Mouse (Mus musculus) neural tube, embryonic 14.5 days (tissue): ENCODE measurements around the gene Ift140. TPM values are rescaled to one million over a fixed set of nuclear protein-coding genes. Genes with fewer than 3 reads are reported as not detected.

ENCODE experiments used
- ATAC-seq: fragments of 200-750 bp; cut with Nextera tagmentation; 2 replicates; pipeline ENCODE4 v1.8.0; 2017; ENCODE audit warnings: low read depth, mild to moderate bottlenecking, moderate TSS enrichment, moderate library complexity
- H3K27ac ChIP-seq: fragments of 300-500 bp; sonication (generic); 2 replicates; pipeline ENCODE4 v1.5.1; 2014; ENCODE audit warnings: low read depth, mild to moderate bottlenecking, control low read depth, low read length, moderate library complexity, mixed read lengths
- H3K27me3 ChIP-seq: fragments of 300-500 bp; sonication (generic); 2 replicates; pipeline ENCODE4 v1.6.1; 2014; ENCODE audit warnings: low read length; ENCODE audit not compliant: control insufficient read depth, insufficient read depth
- H3K36me3 ChIP-seq: fragments of 300-500 bp; sonication (generic); 2 replicates; pipeline ENCODE4 v1.6.1; 2014; ENCODE audit warnings: low read length, mixed read lengths; ENCODE audit not compliant: control insufficient read depth, insufficient read depth
- H3K4me1 ChIP-seq: fragments of 300-500 bp; sonication (generic); 2 replicates; pipeline ENCODE4 v1.6.1; 2014; ENCODE audit warnings: low read length; ENCODE audit not compliant: control insufficient read depth, insufficient read depth
- H3K4me2 ChIP-seq: fragments of 300-500 bp; sonication (generic); 2 replicates; pipeline ENCODE4 v1.6.1; 2014; ENCODE audit warnings: mild to moderate bottlenecking, low read depth, low read length, control low read depth
- H3K4me3 ChIP-seq: fragments of 300-500 bp; sonication (generic); 2 replicates; pipeline ENCODE4 v1.5.1; 2014; ENCODE audit warnings: low read depth, low read length, control low read depth, mixed read lengths
- H3K9ac ChIP-seq: fragments of 300-500 bp; sonication (generic); replicated peaks from 2 replicates; pipeline ENCODE4 v1.6.1; 2014; ENCODE audit warnings: low read depth, mild to moderate bottlenecking, control low read depth, low read length, mixed read lengths
- H3K9me3 ChIP-seq: fragments of 300-500 bp; sonication (generic); 2 replicates; pipeline ENCODE4 v1.6.1; 2016; ENCODE audit warnings: low read length; ENCODE audit not compliant: control insufficient read depth
- WGBS: fragments of 180-500 bp; shearing (Covaris S2); extraction: QIAGEN DNeasy Blood & Tissue Kit; methylation state at CpG from one replicate; pipeline ENCODE4 v1.1.7; 2014; 5-methylcytosine and 5-hydroxymethylcytosine counted together
- polyA plus RNA-seq: library from polyadenylated mRNA; unstranded; fragments of >200 nt; fragmentation: Nextera tagmentation; extraction: Ambion mirVana; gene quantifications from 2 replicates; pipeline ENCODE4 v1.2.1, GENCODE M21; 2014

The Ift140 gene
- polyA plus RNA-seq, 1 experiment from 2014 or later, result 18.5 TPM

DNA sequence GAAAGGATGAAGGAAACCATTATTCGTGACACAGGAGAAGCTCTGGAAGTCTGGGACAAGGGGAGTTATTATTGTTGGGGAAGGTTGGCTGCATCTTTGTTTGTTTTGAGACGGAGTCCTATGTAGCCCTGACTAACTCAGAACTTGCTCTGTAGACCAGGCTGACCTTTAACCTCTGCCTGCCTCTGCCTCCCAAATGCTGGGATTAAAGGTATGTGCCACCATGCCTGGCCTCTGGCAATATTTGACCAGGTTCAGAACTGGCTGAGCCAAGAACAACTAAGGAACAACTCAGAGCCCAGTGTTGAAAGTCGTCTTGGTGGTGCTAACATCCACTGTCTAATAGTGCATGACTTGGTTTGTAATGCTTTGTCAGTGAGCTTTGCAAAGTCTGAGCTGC, 49.3 kb downstream of the Ift140 start:
- Histone ChIP-seq H3K27ac (no peak overlapping the region), H3K36me3 (no peaks in the 10 kb centered on the region; the same call in 1 of the 2 replicates), H3K4me3 (no peak overlapping the region), H3K9me3 (no peaks in the 10 kb centered on the region), H3K9ac (no peak overlapping the region), H3K27me3 (no peaks in the 10 kb centered on the region), H3K4me2 (no peak overlapping the region), H3K4me1 (no peaks in the 10 kb centered on the region)
- ATAC-seq, result no peak
- WGBS, result 96% methylated on average over 3 of the region's 3 CpGs

- Histone ChIP-seq H3K27ac (no peak overlapping the region), H3K9me3 (no peaks in the 10 kb centered on the region), H3K36me3 (no peaks in the 10 kb centered on the region; the same call in 1 of the 2 replicates), H3K9ac (no peak overlapping the region), H3K4me1 (no peaks in the 10 kb centered on the region), H3K4me2 (no peak overlapping the region), H3K27me3 (no peaks in the 10 kb centered on the region), H3K4me3 (no peak overlapping the region)
- no peak for ATAC-seq
- whole genome bisulfite sequencing, result 95% methylated on average over 7 of the region's 7 CpGs
These were observed 50.7 kb downstream of the Ift140 start for GRCm38 (mm10) chr17:25066595-25066994.

GRCm38 (mm10) chr17:25067442-25067851, 51.6 kb downstream of the Ift140 start:
- 72% methylated on average over 8 of the region's 8 CpGs for WGBS
- H3K27me3 ChIP-seq, result no peaks in the 10 kb centered on the region
- H3K4me3 ChIP-seq, result no peak overlapping the region
- no peak overlapping the region for H3K9ac ChIP-seq
- H3K4me2 ChIP-seq, result no peak overlapping the region
- H3K9me3 ChIP-seq, result no peaks in the 10 kb centered on the region
- no peak for ATAC-seq
- no peaks in the 10 kb centered on the region for H3K36me3 ChIP-seq
- no peaks in the 10 kb centered on the region for H3K4me1 ChIP-seq
- H3K27ac ChIP-seq, result no peak overlapping the region

DNA sequence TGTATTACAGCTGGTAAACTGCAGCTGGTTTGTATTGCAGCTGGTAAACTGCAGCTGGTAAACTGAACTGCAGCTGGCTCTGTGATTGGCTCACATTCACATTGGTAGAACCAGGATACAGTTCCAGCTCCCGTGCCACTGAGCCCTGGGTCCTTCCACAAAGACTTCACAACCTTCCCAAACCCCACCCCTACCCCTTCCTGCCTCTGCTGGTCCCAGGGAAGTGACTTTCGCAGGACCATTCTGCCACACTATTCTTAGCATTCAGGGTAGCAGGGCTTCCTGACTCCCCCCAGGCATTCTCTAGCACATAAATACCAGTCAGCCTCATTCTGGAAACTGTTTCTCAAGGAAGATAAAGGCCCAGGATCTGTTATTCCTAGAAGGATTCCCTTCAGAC, 52.8 kb downstream of the Ift140 start:
- no peak overlapping the region for H3K4me2 ChIP-seq
- H3K9ac ChIP-seq, result no peak overlapping the region
- H3K4me1 ChIP-seq, result no peaks in the 10 kb centered on the region
- H3K36me3 ChIP-seq, result peaks cover 5% of the 10 kb centered on the region; the same call in 1 of the 2 replicates
- H3K27ac ChIP-seq, result no peak overlapping the region
- ATAC-seq, result no peak
- 72% methylated on average over 2 of the region's 2 CpGs for WGBS
- no peaks in the 10 kb centered on the region for H3K9me3 ChIP-seq
- no peak overlapping the region for H3K4me3 ChIP-seq
- H3K27me3 ChIP-seq, result no peaks in the 10 kb centered on the region

- ATAC-seq, result no peak
- Histone ChIP-seq H3K4me1 (peaks cover 7% of the 10 kb centered on the region; the same call in 1 of the 2 replicates), H3K4me3 (no peak overlapping the region), H3K36me3 (peaks cover 5% of the 10 kb centered on the region; the same call in 1 of the 2 replicates), H3K27ac (peak overlapping the region; percentile 67; the same call in 1 of the 2 replicates), H3K9me3 (no peaks in the 10 kb centered on the region), H3K9ac (no peak overlapping the region), H3K4me2 (no peak overlapping the region), H3K27me3 (no peaks in the 10 kb centered on the region)
- WGBS, result 79% methylated on average over 4 of the region's 4 CpGs
These were observed 61.0 kb downstream of the Ift140 start for GRCm38 (mm10) chr17:25076906-25077305.

GRCm38 (mm10) chr17:25077771-25078372, 62.0 kb downstream of the Ift140 start:
- peak; percentile 72 for ATAC-seq
- 59% methylated on average over 13 of the region's 13 CpGs for WGBS
- no peaks in the 10 kb centered on the region for H3K27me3 ChIP-seq
- peaks cover 7% of the 10 kb centered on the region; the same call in 1 of the 2 replicates for H3K4me1 ChIP-seq
- peak overlapping the region; percentile 21; the same call in 1 of the 2 replicates for H3K9ac ChIP-seq
- no peak overlapping the region for H3K4me3 ChIP-seq
- H3K9me3 ChIP-seq, result no peaks in the 10 kb centered on the region
- H3K36me3 ChIP-seq, result peaks cover 2% of the 10 kb centered on the region; the same call in 1 of the 2 replicates
- H3K4me2 ChIP-seq, result no peak overlapping the region
- peak overlapping the region; percentile 67 for H3K27ac ChIP-seq

GRCm38 (mm10) chr17:25080210-25080609, 64.3 kb downstream of the Ift140 start:
- no peak overlapping the region for H3K27ac ChIP-seq
- H3K9me3 ChIP-seq, result no peaks in the 10 kb centered on the region
- peaks cover 7% of the 10 kb centered on the region; the same call in 1 of the 2 replicates for H3K4me1 ChIP-seq
- H3K4me3 ChIP-seq, result peak overlapping the region; percentile 0; the same call in 1 of the 2 replicates
- H3K9ac ChIP-seq, result 0 out of 2 replicates have a peak overlapping the region, but pooled peaks have one; percentile 2
- WGBS, result 89% methylated on average over 13 of the region's 13 CpGs
- no peaks in the 10 kb centered on the region for H3K27me3 ChIP-seq
- no peaks in the 10 kb centered on the region for H3K36me3 ChIP-seq
- ATAC-seq, result no peak
- H3K4me2 ChIP-seq, result peak overlapping the region; percentile 8; the same call in 1 of the 2 replicates

GRCm38 (mm10) chr17:25080960-25081381, 65.1 kb downstream of the Ift140 start:
- H3K9me3 ChIP-seq, result no peaks in the 10 kb centered on the region
- H3K36me3 ChIP-seq, result no peaks in the 10 kb centered on the region
- ATAC-seq, result no peak
- WGBS, result 82% methylated on average over 11 of the region's 11 CpGs
- no peak overlapping the region for H3K9ac ChIP-seq
- H3K27ac ChIP-seq, result 0 out of 2 replicates have a peak overlapping the region, but pooled peaks have one; percentile 16
- H3K4me2 ChIP-seq, result no peak overlapping the region
- peak overlapping the region; percentile 0; the same call in 1 of the 2 replicates for H3K4me3 ChIP-seq
- no peaks in the 10 kb centered on the region for H3K27me3 ChIP-seq
- peaks cover 7% of the 10 kb centered on the region; the same call in 1 of the 2 replicates for H3K4me1 ChIP-seq

- H3K36me3 ChIP-seq, result no peaks in the 10 kb centered on the region
- H3K27me3 ChIP-seq, result no peaks in the 10 kb centered on the region
- 79% methylated on average over 14 of the region's 14 CpGs for WGBS
- peaks cover 7% of the 10 kb centered on the region; the same call in 1 of the 2 replicates for H3K4me1 ChIP-seq
- ATAC-seq, result no peak
- no peak overlapping the region for H3K27ac ChIP-seq
- no peak overlapping the region for H3K4me2 ChIP-seq
- H3K9ac ChIP-seq, result no peak overlapping the region
- H3K9me3 ChIP-seq, result no peaks in the 10 kb centered on the region
- H3K4me3 ChIP-seq, result no peak overlapping the region
These were observed 66.4 kb downstream of the Ift140 start for GRCm38 (mm10) chr17:25082081-25082847.
